8 mouse cellular contexts compared by ENCODE assay signal in the genomic region with DNA sequence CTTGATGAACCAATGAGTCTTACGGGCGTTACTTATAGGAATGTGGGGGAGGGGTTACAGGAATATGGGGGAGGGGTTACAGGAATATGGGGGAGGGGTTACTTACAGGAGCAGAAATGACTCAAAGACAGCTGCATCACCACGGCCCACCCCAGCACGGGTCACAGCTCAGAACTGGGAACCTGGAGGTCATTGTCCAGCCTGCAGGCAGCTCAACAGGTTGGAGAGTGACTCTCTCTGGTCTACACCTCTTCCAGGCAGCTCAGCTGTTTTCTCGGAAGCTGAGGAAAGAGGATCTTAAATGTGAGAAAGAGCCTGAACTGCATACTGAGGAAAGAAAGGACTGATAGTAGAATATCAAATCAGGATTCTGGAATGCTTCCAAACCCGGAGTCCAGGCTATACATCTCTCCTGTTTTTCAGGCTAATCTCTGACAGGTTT. TPM values are rescaled to one million over a fixed set of nuclear protein-coding genes. Genes with fewer than 3 reads are reported as not detected.
DNase-seq lines count a peak whose midpoint lies in the region; ATAC-seq and TF ChIP-seq lines count a peak whose summit lies in the region.

No protein-coding gene starts in this region.

- peaks cover 7% of the 10 kb centered on the region for H3K4me1 ChIP-seq in heart, embryonic 10.5 days
- H3K4me1 ChIP-seq in forebrain, embryonic 16.5 days (replicated peaks; ENCODE audit: control insufficient read depth, insufficient read depth, low read length) = peaks cover 12% of the 10 kb centered on the region
- H3K4me1 ChIP-seq in kidney, postnatal 0 days (replicated peaks; ENCODE audit: insufficient read depth, low read length) = no peaks in the 10 kb centered on the region
- peaks cover 17% of the 10 kb centered on the region for H3K4me1 ChIP-seq in midbrain, embryonic 15.5 days

- no peaks in the 10 kb centered on the region for H3K27me3 ChIP-seq in heart, embryonic 10.5 days (ENCODE audit: insufficient read depth, poor library complexity, severe bottlenecking)
- no peaks in the 10 kb centered on the region for H3K27me3 ChIP-seq in forebrain, embryonic 16.5 days (replicated peaks; ENCODE audit: control insufficient read depth, insufficient read depth, low read length)
- no peaks in the 10 kb centered on the region for H3K27me3 ChIP-seq in kidney, postnatal 0 days (ENCODE audit: insufficient read depth, low read length)
- H3K27me3 ChIP-seq in midbrain, embryonic 15.5 days (replicated peaks) = no peaks in the 10 kb centered on the region

- intact Hi-C loops in left cerebral cortex, postnatal 4 days (cut with DNase I) = no loop called here

- no peak for ATAC-seq in forebrain, embryonic 16.5 days
- ATAC-seq in kidney, postnatal 0 days (replicated peaks; ENCODE audit: low FRiP score, low read depth) = no peak
- no peak for ATAC-seq in midbrain, embryonic 15.5 days (replicated peaks)

- no peaks in the 10 kb centered on the region for H3K36me3 ChIP-seq in heart, embryonic 10.5 days
- no peaks in the 10 kb centered on the region for H3K36me3 ChIP-seq in forebrain, embryonic 16.5 days (ENCODE audit: control insufficient read depth, insufficient read depth)
- no peaks in the 10 kb centered on the region for H3K36me3 ChIP-seq in kidney, postnatal 0 days (ENCODE audit: insufficient read depth, low read length)
- no peaks in the 10 kb centered on the region for H3K36me3 ChIP-seq in midbrain, embryonic 15.5 days (replicated peaks)

- peak overlapping the region; percentile 66 for H3K4me2 ChIP-seq in forebrain, embryonic 16.5 days (ENCODE audit: low read length)
- H3K4me2 ChIP-seq in kidney, postnatal 0 days (ENCODE audit: low read length) = peak overlapping the region; percentile 50
- H3K4me2 ChIP-seq in midbrain, embryonic 15.5 days = peak overlapping the region; percentile 56

- peak overlapping the region; percentile 55 for H3K4me3 ChIP-seq in heart, embryonic 10.5 days
- peak overlapping the region; percentile 42 for H3K4me3 ChIP-seq in forebrain, embryonic 16.5 days (replicated peaks; ENCODE audit: low read length)
- H3K4me3 ChIP-seq in kidney, postnatal 0 days (replicated peaks; ENCODE audit: low read depth, low read length) = peak overlapping the region; percentile 11; the same call in 1 of the 2 replicates
- H3K4me3 ChIP-seq in midbrain, embryonic 15.5 days = peak overlapping the region; percentile 44

- no peak for TF ChIP-seq CTCF in brain, embryonic 14.5 days (IDR thresholded peaks at IDR 0.05; ENCODE audit: borderline replicate concordance, extremely low read depth, insufficient read depth, insufficient read length)
- TF ChIP-seq CTCF in kidney, postnatal 0 days (IDR thresholded peaks at IDR 0.05; ENCODE audit: low read depth) = no peak

- no peak for DNase-seq in heart, embryonic 10.5 days (ENCODE audit: low spot score)
- DNase-seq in heart, adult 8-10 months (ENCODE audit: low spot score) = no peak
- peak; percentile 51 for DNase-seq in brain, embryonic 14.5 days (ENCODE audit: low read depth)
- peak; percentile 24 for DNase-seq in kidney, postnatal 0 days (ENCODE audit: low spot score)
- DNase-seq in ovary, postnatal 14 days (ENCODE audit: low spot score) = no peak
- no peak for DNase-seq in left cerebral cortex, postnatal 4 days

- H3K27ac ChIP-seq in heart, embryonic 10.5 days = peak overlapping the region; percentile 95
- H3K27ac ChIP-seq in forebrain, embryonic 16.5 days (ENCODE audit: low read length) = peak overlapping the region; percentile 91
- peak overlapping the region; percentile 90; the same call in 1 of the 2 replicates for H3K27ac ChIP-seq in kidney, postnatal 0 days
- H3K27ac ChIP-seq in midbrain, embryonic 15.5 days = peak overlapping the region; percentile 87

- TF ChIP-seq POLR2A in brain, embryonic 14.5 days (IDR thresholded peaks at IDR 0.05; ENCODE audit: borderline replicate concordance, extremely low read depth, insufficient read depth, insufficient read length, poor library complexity, severe bottlenecking) = no peak

- H3K9me3 ChIP-seq in heart, embryonic 10.5 days = no peaks in the 10 kb centered on the region
- no peaks in the 10 kb centered on the region for H3K9me3 ChIP-seq in forebrain, embryonic 16.5 days (ENCODE audit: control insufficient read depth, low read length)
- no peaks in the 10 kb centered on the region for H3K9me3 ChIP-seq in kidney, postnatal 0 days (replicated peaks; ENCODE audit: low read length)
- H3K9me3 ChIP-seq in midbrain, embryonic 15.5 days = no peaks in the 10 kb centered on the region

- 17% methylated on average over 6 of the region's 6 CpGs for WGBS in heart, embryonic 10.5 days
- WGBS in forebrain, embryonic 16.5 days = 19% methylated on average over 6 of the region's 6 CpGs
- WGBS in kidney, postnatal 0 days = 5% methylated on average over 6 of the region's 6 CpGs
- WGBS in midbrain, embryonic 15.5 days = 19% methylated on average over 6 of the region's 6 CpGs

- H3K9ac ChIP-seq in forebrain, embryonic 16.5 days (replicated peaks; ENCODE audit: low read depth, low read length) = peak overlapping the region; percentile 60
- H3K9ac ChIP-seq in kidney, postnatal 0 days (ENCODE audit: low read depth, low read length) = peak overlapping the region; percentile 19; the same call in 1 of the 2 replicates
- H3K9ac ChIP-seq in midbrain, embryonic 15.5 days = peak overlapping the region; percentile 46

RNA-seq across cellular contexts. Expression of gene Tex14, which starts 16.9 kb away (rescaled TPM):
- polyA plus RNA-seq in heart, embryonic 10.5 days (2016; fragmentation: Nextera tagmentation; extraction: Ambion mirVana) = 0.22 and 0.31 TPM in 2 replicates
- under 1 TPM in 3 of 4 experiments, not detected in 1; 0.16 to 0.29 (median 0.19) TPM for total RNA-seq in heart, adult 8-10 months (2022)
- polyA plus RNA-seq in brain, embryonic 14.5 days (2012; rRNA removed) = 0.32 and 1.1 TPM in 2 replicates
- polyA plus RNA-seq in forebrain, embryonic 16.5 days (2015; fragmentation: Nextera tagmentation; extraction: Ambion mirVana) = 0.63 TPM in 1 of 2 replicates, not detected in the other
- polyA plus RNA-seq in kidney, postnatal 0 days (2015; fragmentation: Nextera tagmentation; extraction: Ambion mirVana) = 0.55 and 0.57 TPM in 2 replicates
- 0.28 and 0.50 TPM in 2 replicates for polyA plus RNA-seq in midbrain, embryonic 15.5 days (2015; fragmentation: Nextera tagmentation; extraction: Ambion mirVana)
- total RNA-seq in left cerebral cortex, postnatal 4 days (2021) = under 1 TPM; 0.34 to 0.44 TPM

RNA-seq across cellular contexts. Expression of gene Rad51c, which starts 17.0 kb away (rescaled TPM):
- polyA plus RNA-seq in heart, embryonic 10.5 days (2016; fragmentation: Nextera tagmentation; extraction: Ambion mirVana) = 11.2 and 12.1 TPM in 2 replicates
- 1 to 10 TPM in 2 of 4 experiments, under 1 TPM in 2; 0.72 to 2.0 (median 1.2) TPM for total RNA-seq in heart, adult 8-10 months (2022)
- 5.9 and 7.6 TPM in 2 replicates for polyA plus RNA-seq in brain, embryonic 14.5 days (2012; rRNA removed)
- 7.4 and 7.7 TPM in 2 replicates for polyA plus RNA-seq in forebrain, embryonic 16.5 days (2015; fragmentation: Nextera tagmentation; extraction: Ambion mirVana)
- 3.5 and 4.7 TPM in 2 replicates for polyA plus RNA-seq in kidney, postnatal 0 days (2015; fragmentation: Nextera tagmentation; extraction: Ambion mirVana)
- 4.0 and 4.5 TPM in 2 replicates for polyA plus RNA-seq in midbrain, embryonic 15.5 days (2015; fragmentation: Nextera tagmentation; extraction: Ambion mirVana)
- total RNA-seq in left cerebral cortex, postnatal 4 days (2021) = 1 to 10 TPM; 4.0 to 4.8 TPM

Comparison
In these comparisons a context has a peak if more than half of its experiments do, and no peak if none do; other contexts are left out.
1. DNase-seq: peak in brain, embryonic 14.5 days (single experiment) and kidney, postnatal 0 days (single experiment); none in heart, embryonic 10.5 days (single experiment), heart, adult 8-10 months (single experiment), ovary, postnatal 14 days (single experiment) and left cerebral cortex, postnatal 4 days (single experiment).
2. Peak in every context shown above with its lines, with median percentiles within 50 percentile points of each other: H3K27ac ChIP-seq, H3K4me3 ChIP-seq, H3K4me2 ChIP-seq and H3K9ac ChIP-seq.